Mouse (Mus musculus): ENCODE data around the gene Klhdc4.
A peak's percentile ranks its signal among the peaks of the same experiment; 100 is the strongest.

Klhdc4 gene

GRCm38 (mm10) chr8:121829048-121829776, at the start of gene Klhdc4:
Klhdc4 (minus strand) TSS chr8:121829569.
- DNase-seq (ENCODE audit: low read depth, low spot score) = peak; percentile 96

- no peak for DNase-seq (ENCODE audit: low read depth, low spot score)
Observed at GRCm38 (mm10) chr8:121877828-121878480, 48.6 kb upstream of the Klhdc4 start.

GRCm38 (mm10) chr8:121877212-121877611, 47.8 kb upstream of the Klhdc4 start:
- DNase-seq (ENCODE audit: low read depth, low spot score) = no peak

- no peak for DNase-seq (ENCODE audit: low read depth, low spot score)
Observed at GRCm38 (mm10) chr8:121875517-121875916, 46.1 kb upstream of the Klhdc4 start.

GRCm38 (mm10) chr8:121875045-121875444, 45.7 kb upstream of the Klhdc4 start:
- DNase-seq (ENCODE audit: low read depth, low spot score) = no peak

GRCm38 (mm10) chr8:121874031-121874430, 44.7 kb upstream of the Klhdc4 start:
- peak; percentile 77 for DNase-seq (ENCODE audit: low read depth, low spot score)

GRCm38 (mm10) chr8:121871833-121872440, 42.6 kb upstream of the Klhdc4 start:
- no peak for DNase-seq (ENCODE audit: low read depth, low spot score)

GRCm38 (mm10) chr8:121870190-121870589, 40.8 kb upstream of the Klhdc4 start:
- no peak for DNase-seq (ENCODE audit: low read depth, low spot score)

- no peak for DNase-seq (ENCODE audit: low read depth, low spot score)
Observed at GRCm38 (mm10) chr8:121868896-121869295, 39.5 kb upstream of the Klhdc4 start.

GRCm38 (mm10) chr8:121868196-121868595, 38.8 kb upstream of the Klhdc4 start:
- no peak for DNase-seq (ENCODE audit: low read depth, low spot score)

- no peak for DNase-seq (ENCODE audit: low read depth, low spot score)
Observed at GRCm38 (mm10) chr8:121865356-121865755, 36.0 kb upstream of the Klhdc4 start.

- no peak for DNase-seq (ENCODE audit: low read depth, low spot score)
Observed at GRCm38 (mm10) chr8:121861806-121862548, 32.6 kb upstream of the Klhdc4 start.

- no peak for DNase-seq (ENCODE audit: low read depth, low spot score)
Observed at GRCm38 (mm10) chr8:121861276-121861675, 31.9 kb upstream of the Klhdc4 start.

GRCm38 (mm10) chr8:121857747-121858146, 28.4 kb upstream of the Klhdc4 start:
- no peak for DNase-seq (ENCODE audit: low read depth, low spot score)

- no peak for DNase-seq (ENCODE audit: low read depth, low spot score)
Observed at GRCm38 (mm10) chr8:121857331-121857730, 28.0 kb upstream of the Klhdc4 start.

- no peak for DNase-seq (ENCODE audit: low read depth, low spot score)
Observed at GRCm38 (mm10) chr8:121856071-121856746, 26.8 kb upstream of the Klhdc4 start.

- DNase-seq (ENCODE audit: low read depth, low spot score) = no peak
Observed at GRCm38 (mm10) chr8:121853586-121853985, 24.2 kb upstream of the Klhdc4 start.

- DNase-seq (ENCODE audit: low read depth, low spot score) = peak; percentile 44
Observed at GRCm38 (mm10) chr8:121852464-121852863, 23.1 kb upstream of the Klhdc4 start.

GRCm38 (mm10) chr8:121851716-121852115, 22.3 kb upstream of the Klhdc4 start:
- no peak for DNase-seq (ENCODE audit: low read depth, low spot score)

GRCm38 (mm10) chr8:121850821-121851470, 21.6 kb upstream of the Klhdc4 start:
- DNase-seq (ENCODE audit: low read depth, low spot score) = peak; percentile 99

- DNase-seq (ENCODE audit: low read depth, low spot score) = peak; percentile 46
Observed at GRCm38 (mm10) chr8:121850436-121850820, 21.1 kb upstream of the Klhdc4 start.
